Mouse (Mus musculus) lung, embryonic 16.5 days (tissue): ENCODE data around the gene Vmn2r89. TPM values are rescaled to one million over a fixed set of nuclear protein-coding genes. Genes with fewer than 3 reads are reported as not detected.

Source experiments
- ATAC-seq: fragments of 200-750 bp; cut with Nextera tagmentation; 2 replicates; pipeline ENCODE4 v1.8.0; 2017; ENCODE audit warnings: low read depth, mild to moderate bottlenecking, moderate library complexity
- H3K27ac ChIP-seq: fragments of 300-500 bp; sonication (generic); 2 replicates; pipeline ENCODE4 v1.5.1; 2014; ENCODE audit warnings: mild to moderate bottlenecking, control low read depth, low read length
- H3K27me3 ChIP-seq: fragments of 300-500 bp; sonication (generic); 2 replicates; pipeline ENCODE4 v1.6.1; 2014; ENCODE audit warnings: low read depth, low read length, mixed read lengths; ENCODE audit not compliant: control insufficient read depth, insufficient read depth
- H3K36me3 ChIP-seq: fragments of 300-500 bp; sonication (generic); 2 replicates; pipeline ENCODE4 v1.6.1; 2014; ENCODE audit warnings: low read length; ENCODE audit not compliant: control insufficient read depth, insufficient read depth
- H3K4me1 ChIP-seq: fragments of 300-500 bp; sonication (generic); replicated peaks from 2 replicates; pipeline ENCODE4 v1.6.1; 2014; ENCODE audit warnings: low read length, mixed read lengths; ENCODE audit not compliant: control insufficient read depth, insufficient read depth
- H3K4me2 ChIP-seq: fragments of 300-500 bp; sonication (generic); 2 replicates; pipeline ENCODE4 v1.6.1; 2014; ENCODE audit warnings: low read depth, low read length, control low read depth
- H3K4me3 ChIP-seq: fragments of 300-500 bp; sonication (generic); 2 replicates; pipeline ENCODE4 v1.5.1; 2014; ENCODE audit warnings: mild to moderate bottlenecking, low read length, control low read depth
- H3K9ac ChIP-seq: fragments of 300-500 bp; sonication (generic); 2 replicates; pipeline ENCODE4 v1.6.1; 2014; ENCODE audit warnings: low read length, control low read depth
- H3K9me3 ChIP-seq: fragments of 300-500 bp; sonication (generic); 2 replicates; pipeline ENCODE4 v1.6.1; 2016; ENCODE audit warnings: low read length; ENCODE audit not compliant: control insufficient read depth
- WGBS: fragments of 180-500 bp; shearing (Covaris S2); extraction: QIAGEN DNeasy Blood & Tissue Kit; methylation state at CpG from one replicate; pipeline ENCODE4 v1.1.7; 2014; 5-methylcytosine and 5-hydroxymethylcytosine counted together
- polyA plus RNA-seq: library from polyadenylated mRNA; unstranded; fragments of >200 nt; fragmentation: Nextera tagmentation; extraction: Ambion mirVana; gene quantifications from 2 replicates; pipeline ENCODE4 v1.2.1, GENCODE M21; 2015

Vmn2r89 gene
- polyA plus RNA-seq, 1 experiment from 2014 or later: not detected

GRCm38 (mm10) chr14:51507416-51507815, 55.8 kb downstream of the Vmn2r89 start:
- WGBS: 88% methylated on average over 8 of the region's 8 CpGs
- no peak overlapping the region for H3K27ac ChIP-seq
- no peak overlapping the region for H3K4me2 ChIP-seq
- H3K9ac ChIP-seq: no peak overlapping the region
- ATAC-seq: no peak
- H3K36me3 ChIP-seq: no peaks in the 10 kb centered on the region
- no peaks in the 10 kb centered on the region for H3K4me1 ChIP-seq
- no peaks in the 10 kb centered on the region for H3K9me3 ChIP-seq
- H3K4me3 ChIP-seq: no peak overlapping the region
- H3K27me3 ChIP-seq: no peaks in the 10 kb centered on the region

Other genes with a start within 250 kb of the Vmn2r89 start
- not detected in 2 replicates for gene Ear14, start 248.5 kb upstream of the Vmn2r89 start, polyA plus RNA-seq
- gene Rnase2a, start 195.7 kb upstream of the Vmn2r89 start, polyA plus RNA-seq: not detected in 2 replicates
- gene Gm7247, start 90.1 kb upstream of the Vmn2r89 start, polyA plus RNA-seq: not detected in 2 replicates
- not detected in 2 replicates for gene Vmn2r88, start 41.0 kb upstream of the Vmn2r89 start, polyA plus RNA-seq
- not detected in 2 replicates for gene Gm5622, start 100.9 kb downstream of the Vmn2r89 start, polyA plus RNA-seq
- not detected in 2 replicates for gene Gm17175, start 122.2 kb downstream of the Vmn2r89 start, polyA plus RNA-seq
- gene Gm17174, start 140.3 kb downstream of the Vmn2r89 start, polyA plus RNA-seq: not detected in 2 replicates
- not detected in 2 replicates for gene Gm17078, start 159.5 kb downstream of the Vmn2r89 start, polyA plus RNA-seq
- not detected in 2 replicates for gene Gm4181, start 183.8 kb downstream of the Vmn2r89 start, polyA plus RNA-seq
- not detected in 2 replicates for gene Gm17079, start 243.6 kb downstream of the Vmn2r89 start, polyA plus RNA-seq